Mouse (Mus musculus) thymus, postnatal 4 days (tissue): ENCODE results near the gene Actr5.

Experiments
- DNase-seq: peaks from one replicate; pipeline ENCODE4 v3.0.0; 2021

Gene Actr5

GRCm38 (mm10) chr2:158624718-158625222 lies at the start of gene Actr5:
Actr5 (plus strand) TSS chr2:158624888.
- DNase-seq, result peak; percentile 98

GRCm38 (mm10) chr2:158579979-158580378 lies 44.7 kb upstream of the Actr5 start:
- no peak for DNase-seq

DNA sequence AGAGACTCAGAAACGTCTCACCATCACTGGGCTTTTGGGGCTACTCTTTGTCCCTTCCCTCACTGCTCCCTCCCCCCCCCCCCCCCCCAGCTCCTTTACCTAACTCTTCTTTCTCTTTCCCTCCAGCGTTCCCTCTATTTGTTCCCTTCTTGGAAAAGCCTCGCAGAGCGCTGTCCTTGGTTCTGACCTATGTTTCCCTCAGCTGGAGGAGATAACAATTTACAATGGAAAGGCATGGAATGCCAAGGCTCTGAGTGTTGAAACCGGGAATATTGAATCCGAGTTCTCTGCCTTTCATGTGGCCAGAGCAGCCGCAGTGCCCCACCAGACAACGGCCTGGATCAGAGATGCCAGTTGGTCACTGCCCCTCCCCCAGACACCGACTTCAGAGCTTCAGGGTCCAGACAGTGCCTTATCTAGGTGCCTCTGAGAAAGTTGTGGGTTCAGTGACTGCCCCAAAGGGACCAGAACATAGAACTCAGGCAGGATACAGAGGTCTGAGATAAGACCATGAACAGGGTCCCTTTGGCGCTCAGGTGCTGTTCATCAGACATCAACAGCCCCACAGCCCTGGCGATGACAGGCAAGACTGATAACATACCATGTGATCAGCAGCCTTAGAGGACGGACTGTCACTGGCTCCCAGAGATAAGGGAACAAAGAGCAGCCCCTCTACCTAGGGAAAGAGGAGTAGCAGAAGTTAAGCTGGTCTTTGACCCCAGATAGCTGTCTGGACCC lies 39.9 kb upstream of the Actr5 start:
- DNase-seq, result no peak

GRCm38 (mm10) chr2:158588524-158589271 lies 36.0 kb upstream of the Actr5 start:
- DNase-seq, result no peak

GRCm38 (mm10) chr2:158590495-158590894 lies 34.2 kb upstream of the Actr5 start:
- no peak for DNase-seq

DNA sequence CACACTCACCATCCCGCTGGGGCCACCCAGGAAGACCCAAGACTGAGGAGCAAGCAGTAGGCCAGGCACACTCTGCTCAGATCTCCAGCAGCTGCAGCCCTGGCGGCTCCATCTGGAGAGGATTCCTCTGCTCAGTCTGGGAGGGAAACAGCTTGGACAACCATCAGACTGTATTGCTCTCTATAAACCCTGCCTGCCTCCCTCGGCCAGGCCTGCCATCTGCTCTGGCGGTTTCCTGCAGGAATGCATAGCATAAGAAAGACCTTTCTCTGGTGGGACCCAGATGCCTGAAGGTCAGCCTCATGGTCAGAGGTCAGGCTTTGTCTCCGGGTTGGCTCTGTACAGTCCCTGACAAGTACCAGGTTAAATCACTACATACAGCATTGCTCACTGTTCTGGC lies 33.4 kb upstream of the Actr5 start:
- DNase-seq, result no peak

- DNase-seq, result no peak
These were observed 31.3 kb upstream of the Actr5 start for GRCm38 (mm10) chr2:158593371-158593770.

GRCm38 (mm10) chr2:158595103-158595502 lies 29.6 kb upstream of the Actr5 start:
- peak; percentile 19 for DNase-seq

GRCm38 (mm10) chr2:158595577-158595976 lies 29.1 kb upstream of the Actr5 start:
- DNase-seq, result no peak

- no peak for DNase-seq
These were observed 27.9 kb upstream of the Actr5 start for GRCm38 (mm10) chr2:158596803-158597202.

- no peak for DNase-seq
These were observed 24.2 kb upstream of the Actr5 start for GRCm38 (mm10) chr2:158600517-158600916.

DNA sequence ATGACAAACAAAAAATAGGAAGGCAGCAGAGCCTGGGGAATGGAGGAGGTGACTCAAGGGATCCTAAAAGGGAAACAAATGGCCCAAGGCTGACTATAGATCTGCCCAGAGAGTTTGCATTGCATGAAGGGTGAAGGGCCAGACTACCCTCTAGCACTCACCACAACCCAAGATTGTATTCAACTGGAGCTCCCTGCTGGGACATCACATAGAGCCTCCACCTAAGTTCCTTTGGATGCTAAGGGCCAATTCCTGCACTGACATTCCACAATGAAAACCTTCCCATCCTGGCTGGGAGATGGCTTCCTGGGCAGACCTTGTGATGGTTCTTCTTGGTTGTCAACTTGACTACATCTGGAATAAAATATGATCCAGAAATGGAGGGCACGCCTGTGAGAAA lies 23.4 kb upstream of the Actr5 start:
- DNase-seq, result no peak

DNA sequence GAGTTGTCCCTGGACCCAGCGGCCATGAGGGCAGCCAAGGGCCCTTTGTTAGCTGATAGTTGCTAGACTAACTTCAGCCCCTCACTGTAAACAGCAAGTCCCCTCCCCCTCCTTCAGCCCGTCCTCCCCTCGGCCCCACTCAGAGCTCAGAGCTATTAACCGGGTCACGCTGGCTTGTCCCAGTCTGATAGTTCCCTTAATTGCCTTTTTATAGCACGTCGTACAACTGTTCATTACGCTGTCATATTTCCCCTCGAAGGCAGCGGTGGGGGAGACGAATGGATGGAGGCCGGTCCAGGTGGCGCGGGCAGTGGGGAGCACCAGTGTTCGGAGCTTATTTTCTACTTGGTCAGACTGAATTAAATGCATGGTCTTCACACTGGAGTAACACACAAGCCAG lies 22.0 kb upstream of the Actr5 start:
- no peak for DNase-seq

DNA sequence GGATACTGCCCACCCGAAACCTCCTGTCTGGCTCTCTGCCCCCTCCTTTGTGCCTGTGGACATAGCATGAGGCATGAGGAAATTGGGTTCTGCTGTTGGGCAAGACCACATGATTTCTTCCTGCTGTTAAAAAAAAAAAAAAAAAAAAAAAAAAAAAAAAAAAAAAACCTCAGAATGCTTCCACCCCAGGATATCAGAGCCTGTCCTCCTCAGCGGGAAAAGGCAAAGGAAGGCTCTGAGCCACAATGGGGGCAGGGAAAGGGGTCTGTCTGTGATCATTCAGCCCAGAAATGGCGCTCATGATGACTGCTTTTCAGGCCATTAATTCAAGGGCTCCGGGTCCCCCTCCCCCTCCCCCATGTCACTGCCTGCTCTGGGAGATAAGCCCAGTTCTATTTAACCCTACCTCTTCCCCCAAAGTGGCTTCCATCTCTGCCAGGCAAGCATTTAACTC lies 18.1 kb upstream of the Actr5 start:
- DNase-seq, result no peak

- peak; percentile 35 for DNase-seq
These were observed 15.0 kb upstream of the Actr5 start for GRCm38 (mm10) chr2:158609681-158610080.

DNA sequence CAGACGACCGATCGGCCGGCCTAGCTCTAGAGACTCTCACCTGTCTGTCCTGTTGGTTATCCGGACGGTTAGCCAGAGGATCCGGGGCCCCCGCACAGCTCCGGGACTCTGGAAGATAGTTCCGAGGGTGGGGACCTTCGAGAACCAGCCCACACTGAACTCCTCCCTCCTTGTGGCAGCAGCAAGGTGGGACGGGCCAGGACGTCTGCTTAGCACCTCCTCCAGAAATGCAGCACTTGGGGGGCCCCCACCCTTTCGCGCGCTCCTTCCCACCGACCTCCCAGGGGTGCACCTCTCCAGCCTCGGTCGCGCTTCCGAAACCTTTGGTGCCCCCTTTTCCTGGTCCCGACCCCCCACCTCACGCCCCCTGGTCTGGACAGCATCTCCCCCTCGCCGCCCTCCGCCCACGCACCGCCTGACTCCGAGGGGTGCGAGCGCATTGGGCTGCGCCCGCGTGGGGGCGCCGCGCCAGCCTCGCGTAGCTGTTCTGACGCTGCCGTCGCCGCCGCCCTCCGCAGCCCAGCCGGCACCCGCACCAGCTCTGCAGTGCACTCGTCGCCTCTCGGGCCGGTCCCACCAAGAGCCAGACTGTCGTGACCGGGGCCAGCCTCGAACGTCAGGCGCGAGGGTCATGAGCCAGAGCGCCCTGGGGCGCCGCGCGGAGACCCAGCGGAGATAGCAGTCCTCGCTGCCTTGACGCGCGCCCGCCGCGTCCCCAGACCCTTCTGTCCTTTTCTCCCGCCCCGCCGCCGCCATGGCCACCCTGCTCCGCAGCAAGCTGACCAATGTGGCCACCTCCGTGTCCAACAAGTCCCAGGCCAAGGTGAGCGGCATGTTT lies 14.0 kb upstream of the Actr5 start, which contains the start of gene Slc32a1:
TSS of gene Slc32a1 (plus strand) at position 280 of the 838 bp plus-strand sequence.
- peak; percentile 67 for DNase-seq

GRCm38 (mm10) chr2:158611326-158611719 lies 13.4 kb upstream of the Actr5 start:
- DNase-seq, result no peak

DNA sequence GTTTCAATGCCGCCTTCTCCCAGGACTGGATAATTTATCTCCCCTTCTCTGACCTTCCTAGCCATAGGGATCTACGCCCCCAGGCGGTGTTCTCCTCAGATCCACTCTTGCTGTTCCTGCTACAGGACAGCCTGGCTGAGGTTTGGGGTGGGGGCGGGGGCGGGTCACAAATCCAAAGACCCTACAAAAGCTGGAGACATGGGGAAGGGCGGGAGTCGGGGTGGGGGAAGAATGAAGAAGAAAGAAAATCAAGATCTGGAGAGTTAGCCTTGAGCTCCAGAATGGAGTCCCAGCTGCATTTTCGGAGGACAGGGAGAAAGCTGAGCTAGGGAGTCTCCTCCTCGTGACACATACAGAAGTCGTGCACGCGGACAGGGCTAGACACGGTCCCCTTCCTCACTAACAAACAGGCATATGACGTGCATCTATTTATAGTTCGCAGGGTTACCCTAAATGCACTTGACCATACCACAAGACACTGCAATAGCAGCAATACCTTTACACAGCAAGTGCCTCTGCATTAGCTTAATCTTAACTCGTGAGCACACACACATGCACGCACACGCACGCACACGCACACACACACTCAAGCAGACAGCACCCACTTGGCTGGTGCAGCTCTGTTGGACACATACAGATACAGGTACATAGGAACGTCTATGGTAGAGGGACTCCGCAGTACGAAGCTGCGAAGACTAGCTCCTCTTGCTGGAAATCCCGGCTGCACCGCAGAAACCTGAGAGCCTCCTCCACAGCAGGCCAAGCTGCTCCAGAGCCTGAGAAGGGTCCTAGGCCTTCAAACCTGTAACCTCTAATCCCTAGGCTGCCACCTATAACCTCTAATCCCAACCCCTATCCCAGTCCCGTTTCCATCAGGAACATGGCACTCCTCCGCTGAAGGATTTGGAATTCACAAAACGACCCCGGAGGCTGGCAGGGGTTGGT lies 12.7 kb upstream of the Actr5 start:
- DNase-seq, result no peak

GRCm38 (mm10) chr2:158612671-158613250 lies 11.9 kb upstream of the Actr5 start:
- DNase-seq, result no peak

DNA sequence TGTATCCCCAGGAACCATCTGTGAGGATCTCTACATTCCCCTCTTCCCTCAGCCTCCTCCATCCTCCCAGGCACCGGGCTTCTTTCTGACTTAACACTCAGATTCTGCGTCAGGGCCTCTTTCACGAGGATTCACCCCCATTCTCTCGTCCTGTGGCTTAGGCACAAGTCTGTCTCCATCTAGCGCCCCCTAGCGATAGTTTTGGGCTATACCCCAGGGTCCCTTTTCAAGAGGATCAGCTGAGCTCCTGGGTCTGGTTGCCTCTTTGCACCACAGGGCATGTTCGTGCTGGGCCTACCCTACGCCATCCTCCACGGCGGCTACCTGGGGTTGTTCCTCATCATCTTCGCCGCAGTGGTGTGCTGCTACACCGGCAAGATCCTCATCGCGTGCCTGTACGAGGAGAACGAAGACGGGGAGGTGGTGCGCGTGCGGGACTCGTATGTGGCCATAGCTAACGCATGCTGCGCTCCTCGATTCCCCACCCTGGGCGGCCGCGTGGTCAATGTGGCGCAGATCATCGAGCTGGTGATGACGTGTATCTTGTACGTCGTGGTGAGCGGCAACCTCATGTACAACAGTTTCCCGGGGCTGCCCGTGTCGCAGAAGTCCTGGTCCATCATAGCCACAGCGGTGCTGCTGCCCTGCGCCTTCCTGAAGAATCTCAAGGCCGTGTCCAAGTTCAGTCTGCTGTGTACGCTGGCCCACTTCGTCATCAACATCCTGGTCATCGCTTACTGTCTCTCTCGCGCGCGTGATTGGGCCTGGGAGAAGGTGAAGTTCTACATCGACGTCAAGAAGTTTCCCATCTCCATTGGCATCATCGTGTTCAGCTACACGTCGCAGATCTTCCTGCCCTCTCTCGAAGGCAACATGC lies 10.9 kb upstream of the Actr5 start:
- DNase-seq, result peak; percentile 88
